8 mouse cellular contexts compared by ENCODE assay signal in genomic region chr8:3278181-3278820, GRCm38 (mm10). TPM values are rescaled to one million over a fixed set of nuclear protein-coding genes. Genes with fewer than 3 reads are reported as not detected.
DNase-seq lines count a peak whose midpoint lies in the region; ATAC-seq and TF ChIP-seq lines count a peak whose summit lies in the region.

No protein-coding gene starts in this region.

- peak overlapping the region; percentile 81 for H3K4me3 ChIP-seq in heart, postnatal 0 days (ENCODE audit: low read depth, low read length)
- H3K4me3 ChIP-seq in limb, embryonic 10.5 days: peak overlapping the region; percentile 88
- H3K4me3 ChIP-seq in midbrain, embryonic 14.5 days (replicated peaks; ENCODE audit: low read depth, low read length): peak overlapping the region; percentile 95

- no peak for TF ChIP-seq EP300 in heart, postnatal 0 days (IDR thresholded peaks at IDR 0.05; ENCODE audit: low read depth)

- TF ChIP-seq CTCF in heart, postnatal 0 days (IDR thresholded peaks at IDR 0.05; ENCODE audit: low read depth): peak; percentile 36

- intact Hi-C loops in heart, postnatal 25 days (cut with DNase I): loop anchor here (2.0 to 5.0 kb wide), 3 partner anchors 41 to 64 kb away; no protein-coding TSS in a partner anchor
- intact Hi-C loops in left cerebral cortex, postnatal 25 days (cut with DNase I): no loop called here

- ATAC-seq in heart, postnatal 0 days (ENCODE audit: insufficient read depth, low read depth): peak; percentile 21
- ATAC-seq in midbrain, embryonic 14.5 days (ENCODE audit: low FRiP score, low TSS enrichment): no peak

- H3K9me3 ChIP-seq in heart, postnatal 0 days (replicated peaks; ENCODE audit: control insufficient read depth, low read length): no peaks in the 10 kb centered on the region
- H3K9me3 ChIP-seq in limb, embryonic 10.5 days (replicated peaks): no peaks in the 10 kb centered on the region
- no peaks in the 10 kb centered on the region for H3K9me3 ChIP-seq in midbrain, embryonic 14.5 days (ENCODE audit: control insufficient read depth, low read length)

- H3K27me3 ChIP-seq in heart, postnatal 0 days (ENCODE audit: control insufficient read depth, insufficient read depth, low read length): no peaks in the 10 kb centered on the region
- H3K27me3 ChIP-seq in limb, embryonic 10.5 days (ENCODE audit: low read depth, poor library complexity, severe bottlenecking): no peaks in the 10 kb centered on the region
- no peaks in the 10 kb centered on the region for H3K27me3 ChIP-seq in midbrain, embryonic 14.5 days (ENCODE audit: control insufficient read depth, insufficient read depth, low read length)

- DNase-seq in heart, adult 11 months: peak; percentile 91
- DNase-seq in heart, postnatal 25 days (ENCODE audit: low spot score): no peak
- peak; percentile 10 for DNase-seq in embryo, embryonic 10 days (ENCODE audit: low spot score)
- DNase-seq in heart, postnatal 0 days (ENCODE audit: low spot score): peak; percentile 77
- peak; percentile 32 for DNase-seq in limb, embryonic 10.5 days (ENCODE audit: low spot score)
- DNase-seq in midbrain, embryonic 14.5 days: peak; percentile 9
- DNase-seq in yolk sac, embryonic 10.5 days (ENCODE audit: low spot score): peak; percentile 41
- DNase-seq in left cerebral cortex, postnatal 25 days (ENCODE audit: low spot score in 2 of 2): no peak

- H3K4me2 ChIP-seq in heart, postnatal 0 days (ENCODE audit: low read depth, low read length): peak overlapping the region; percentile 81
- peak overlapping the region; percentile 88 for H3K4me2 ChIP-seq in midbrain, embryonic 14.5 days (ENCODE audit: low read length)

- H3K4me1 ChIP-seq in heart, postnatal 0 days (ENCODE audit: control insufficient read depth, insufficient read depth): peaks cover 45% of the 10 kb centered on the region
- peaks cover 24% of the 10 kb centered on the region for H3K4me1 ChIP-seq in limb, embryonic 10.5 days
- H3K4me1 ChIP-seq in midbrain, embryonic 14.5 days (ENCODE audit: control insufficient read depth, insufficient read depth, low read length): peaks cover 22% of the 10 kb centered on the region

- peak overlapping the region; percentile 92 for H3K27ac ChIP-seq in heart, postnatal 0 days (ENCODE audit: low read depth)
- H3K27ac ChIP-seq in limb, embryonic 10.5 days: peak overlapping the region; percentile 92
- H3K27ac ChIP-seq in midbrain, embryonic 14.5 days (replicated peaks; ENCODE audit: low read depth, low read length): peak overlapping the region; percentile 81; the same call in 1 of the 2 replicates

- H3K9ac ChIP-seq in heart, postnatal 0 days (replicated peaks; ENCODE audit: low read depth, low read length): peak overlapping the region; percentile 91
- peak overlapping the region; percentile 95 for H3K9ac ChIP-seq in midbrain, embryonic 14.5 days (replicated peaks; ENCODE audit: low read length)

- 0 out of 2 replicates have a peak, but pooled peaks cover 12% of the 10 kb centered on the region for H3K36me3 ChIP-seq in heart, postnatal 0 days (replicated peaks; ENCODE audit: control insufficient read depth, insufficient read depth, low read length)
- H3K36me3 ChIP-seq in limb, embryonic 10.5 days: peaks cover 19% of the 10 kb centered on the region; the same call in 1 of the 2 replicates
- H3K36me3 ChIP-seq in midbrain, embryonic 14.5 days (ENCODE audit: control insufficient read depth, insufficient read depth, low read length): no peaks in the 10 kb centered on the region

- WGBS in heart, postnatal 0 days: 12% methylated on average over 15 of the region's 15 CpGs
- 50% methylated on average over 15 of the region's 15 CpGs for WGBS in limb, embryonic 10.5 days
- 54% methylated on average over 15 of the region's 15 CpGs for WGBS in midbrain, embryonic 14.5 days

RNA-seq across cellular contexts. Expression of gene Insr, which starts 1.1 kb away (rescaled TPM):
- 100 to 1,000 TPM; 118 to 122 TPM for total RNA-seq in heart, postnatal 25 days (2021)
- 82.7 and 125 TPM in 2 replicates for total RNA-seq in heart, postnatal 0 days (2014; rRNA removed; ENCODE audit: low replicate concordance)
- polyA plus RNA-seq in heart, postnatal 0 days (2015; fragmentation: Nextera tagmentation; extraction: Ambion mirVana): 50.2 and 51.4 TPM in 2 replicates
- 27.5 and 32.6 TPM in 2 replicates for polyA plus RNA-seq in limb, embryonic 10.5 days (2016; fragmentation: Nextera tagmentation; extraction: Ambion mirVana)
- 53.5 and 55.0 TPM in 2 replicates for polyA plus RNA-seq in midbrain, embryonic 14.5 days (2014; fragmentation: Nextera tagmentation; extraction: Ambion mirVana)
- 10 to 100 TPM; 43.7 to 47.7 TPM for total RNA-seq in left cerebral cortex, postnatal 25 days (2021)

Comparison
In these comparisons a context has a peak if more than half of its experiments do, and no peak if none do; other contexts are left out.
1. DNase-seq: peak in heart, adult 11 months (single experiment), embryo, embryonic 10 days (single experiment), heart, postnatal 0 days (single experiment), limb, embryonic 10.5 days (single experiment), midbrain, embryonic 14.5 days (single experiment) and yolk sac, embryonic 10.5 days (single experiment); none in heart, postnatal 25 days (single experiment) and left cerebral cortex, postnatal 25 days (0 of 2).
2. Peak in every context shown above with its lines, with median percentiles within 50 percentile points of each other: H3K27ac ChIP-seq and H3K4me3 ChIP-seq.